Mouse (Mus musculus) liver, adult 2 months (tissue): ENCODE data around the gene Cmtm8. TPM values are rescaled to one million over a fixed set of nuclear protein-coding genes. Genes with fewer than 3 reads are reported as not detected.

ENCODE experiments used
- DNase-seq: peaks from one replicate; pipeline ENCODE4 v3.0.0-alpha.2; 2011; ENCODE audit warnings: low read depth, low spot score; ENCODE audit errors: extremely low read depth
- H3K27ac ChIP-seq: fragments of 200-500 bp; replicated peaks from 2 replicates; pipeline ENCODE4 v1.5.1; 2012; ENCODE audit warnings: low read depth, mild to moderate bottlenecking, control low read depth, inconsistent platforms, low read length; ENCODE audit not compliant: insufficient read depth
- H3K27me3 ChIP-seq: fragments of 200-500 bp; 2 replicates; pipeline ENCODE4 v1.6.1; 2012; ENCODE audit warnings: mild to moderate bottlenecking, moderate library complexity, low read length, inconsistent platforms; ENCODE audit not compliant: control insufficient read depth, insufficient read depth
- H3K36me3 ChIP-seq: fragments of 200-500 bp; 2 replicates; pipeline ENCODE4 v1.6.1; 2012; ENCODE audit warnings: low read length, inconsistent platforms; ENCODE audit not compliant: control insufficient read depth, insufficient read depth
- H3K4me1 ChIP-seq: fragments of 200-500 bp; 2 replicates; pipeline ENCODE4 v1.6.1; 2011; ENCODE audit warnings: low read length; ENCODE audit not compliant: control insufficient read depth, insufficient read depth
- H3K4me3 ChIP-seq: fragments of 200-500 bp; 2 replicates; pipeline ENCODE4 v1.5.1; 2011; ENCODE audit warnings: low read depth, mild to moderate bottlenecking, control low read depth, low read length, moderate library complexity; ENCODE audit not compliant: insufficient read depth
- H3K79me2 ChIP-seq: fragments of 200-500 bp; 2 replicates; pipeline ENCODE4 v1.6.1; 2012; ENCODE audit warnings: inconsistent platforms, mild to moderate bottlenecking, low read length, moderate library complexity; ENCODE audit not compliant: control insufficient read depth, insufficient read depth
- H3K9ac ChIP-seq: fragments of 200-500 bp; 2 replicates; pipeline ENCODE4 v1.6.1; 2012; ENCODE audit warnings: low read depth, mild to moderate bottlenecking, control low read depth, inconsistent platforms, low read length
- CTCF ChIP-seq: fragments of 200-500 bp; IDR thresholded peaks from 2 replicates; pipeline ENCODE4 v1.5.1; 2011; ENCODE audit warnings: low read depth, low read length, control low read depth
- POLR2A ChIP-seq: fragments of 200-500 bp; IDR thresholded peaks from 2 replicates; pipeline ENCODE4 v1.6.1; 2011; ENCODE audit warnings: low read length, control low read depth; ENCODE audit not compliant: insufficient read depth; ENCODE audit errors: extremely low read depth
- WGBS: fragments of 180-500 bp; shearing (Covaris S2); methylation state at CpG from one replicate; pipeline ENCODE4 v1.1.7; 2018; 5-methylcytosine and 5-hydroxymethylcytosine counted together
- polyA plus RNA-seq: library from polyadenylated mRNA; depleted of rRNA; stranded (reverse); fragments of >200 nt; gene quantifications from 2 replicates; pipeline ENCODE4 v1.2.3, GENCODE M21; 2012; rRNA removed
- total RNA-seq: library from RNA; depleted of rRNA; stranded (reverse); fragments of >200 nt; gene quantifications from 2 replicates; pipeline ENCODE4 v1.2.3, GENCODE M21; 2014; rRNA removed

The Cmtm8 gene
- total RNA-seq (77.3 and 102 TPM in 2 replicates), polyA plus RNA-seq (180 and 217 TPM in 2 replicates)

DNA sequence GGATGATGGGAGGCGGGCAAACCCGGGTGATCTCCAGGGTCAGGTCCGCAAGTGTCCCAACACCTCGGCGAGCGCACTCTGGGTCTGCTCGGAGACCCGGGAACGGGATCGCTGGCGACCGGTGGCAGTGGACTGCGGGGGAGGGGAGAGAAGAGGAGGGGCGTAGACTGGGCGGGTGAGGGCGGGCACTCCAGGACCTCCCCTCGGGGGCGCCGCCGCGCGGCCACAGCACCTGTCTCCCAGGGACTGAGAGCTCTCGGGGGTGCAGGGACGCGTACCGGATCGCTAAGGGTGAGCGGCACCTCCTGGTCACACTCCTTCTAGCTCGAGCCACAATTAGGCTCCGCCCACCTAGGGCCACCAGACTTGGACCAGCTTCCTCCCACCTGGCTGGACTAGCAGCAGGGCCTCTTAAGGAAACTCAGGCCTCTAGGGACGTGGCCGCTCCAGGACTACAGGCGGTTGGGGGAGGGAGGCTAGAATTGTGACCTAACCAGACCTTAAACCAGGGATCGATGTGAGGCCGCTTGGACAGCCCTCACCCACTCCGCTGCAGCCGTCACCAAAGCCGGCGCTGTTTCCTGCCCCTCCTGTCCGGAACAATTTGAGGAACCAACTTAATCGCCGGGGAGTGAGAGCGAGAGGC is at the start of gene Cmtm8:
Gene Cmtm8 (minus strand): TSS at position 140 of the 646 bp plus-strand sequence.
- Histone ChIP-seq H3K27me3 (no peaks in the 10 kb centered on the region), H3K27ac (peak within 1 kb of the TSS; percentile 94), H3K4me3 (peak within 1 kb of the TSS; percentile 86), H3K36me3 (no peaks in the 10 kb centered on the region; the same call in 1 of the 2 replicates), H3K79me2 (peaks cover 23% of the 10 kb centered on the region), H3K9ac (peak within 1 kb of the TSS; percentile 93), H3K4me1 (peaks cover 20% of the 10 kb centered on the region)
- 0% methylated on average over 39 of the region's 43 CpGs for WGBS
- TF ChIP-seq POLR2A (peak; percentile 85; the same call in 1 of the 2 replicates), CTCF (peak; percentile 55)
- DNase-seq = peak; percentile 93

DNA sequence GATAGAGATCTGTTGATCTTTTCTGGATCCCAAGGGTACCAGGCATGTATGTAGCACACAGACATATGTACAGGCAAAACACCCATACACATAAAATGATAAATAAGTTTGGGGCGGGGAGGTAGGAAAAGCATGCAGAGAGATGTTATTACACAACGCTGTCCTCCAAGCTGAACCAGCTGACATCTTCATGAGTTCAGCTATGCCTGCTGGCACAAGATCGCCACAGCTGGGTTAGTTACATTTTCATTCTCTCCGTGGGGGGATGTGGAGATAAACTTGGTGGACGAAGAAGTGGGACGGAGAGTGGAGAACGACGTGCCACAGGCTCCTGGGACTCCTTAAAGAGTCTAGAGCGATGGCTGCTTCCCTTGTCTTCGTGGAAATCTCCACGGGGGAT is 49.0 kb upstream of the Cmtm8 start:
- Histone ChIP-seq H3K9ac (no peak overlapping the region), H3K4me1 (no peaks in the 10 kb centered on the region), H3K79me2 (no peaks in the 10 kb centered on the region), H3K27me3 (no peaks in the 10 kb centered on the region), H3K27ac (no peak overlapping the region), H3K4me3 (no peak overlapping the region), H3K36me3 (no peaks in the 10 kb centered on the region)
- DNase-seq = no peak
- WGBS = 84% methylated on average over 11 of the region's 11 CpGs
- TF ChIP-seq CTCF = no peak
- no peak for TF ChIP-seq POLR2A

DNA sequence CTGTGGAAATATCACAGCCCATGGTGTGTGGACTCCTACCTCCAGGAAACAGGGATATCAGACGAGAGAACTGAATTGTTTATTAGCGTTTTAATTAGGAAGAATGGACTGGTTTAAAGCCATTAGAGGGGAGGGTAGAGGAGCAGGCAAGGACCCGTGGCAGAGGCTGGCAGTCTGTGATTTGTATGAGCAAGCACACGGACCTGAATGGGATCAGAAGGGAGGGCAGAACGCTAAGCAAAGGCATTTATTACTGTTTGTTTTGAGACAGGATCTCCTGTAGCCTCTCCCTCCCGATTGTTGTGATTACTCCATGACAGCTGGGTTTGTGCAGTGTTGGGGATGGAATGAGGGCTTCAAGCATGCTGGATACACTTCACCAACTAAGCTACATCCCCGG is 46.4 kb upstream of the Cmtm8 start:
- H3K79me2 ChIP-seq = no peaks in the 10 kb centered on the region
- no peaks in the 10 kb centered on the region for H3K36me3 ChIP-seq
- no peak overlapping the region for H3K27ac ChIP-seq
- no peak overlapping the region for H3K4me3 ChIP-seq
- H3K4me1 ChIP-seq = no peaks in the 10 kb centered on the region
- DNase-seq = no peak
- 59% methylated on average over 7 of the region's 7 CpGs for WGBS
- no peaks in the 10 kb centered on the region for H3K27me3 ChIP-seq
- no peak for TF ChIP-seq POLR2A
- TF ChIP-seq CTCF = no peak
- no peak overlapping the region for H3K9ac ChIP-seq

DNA sequence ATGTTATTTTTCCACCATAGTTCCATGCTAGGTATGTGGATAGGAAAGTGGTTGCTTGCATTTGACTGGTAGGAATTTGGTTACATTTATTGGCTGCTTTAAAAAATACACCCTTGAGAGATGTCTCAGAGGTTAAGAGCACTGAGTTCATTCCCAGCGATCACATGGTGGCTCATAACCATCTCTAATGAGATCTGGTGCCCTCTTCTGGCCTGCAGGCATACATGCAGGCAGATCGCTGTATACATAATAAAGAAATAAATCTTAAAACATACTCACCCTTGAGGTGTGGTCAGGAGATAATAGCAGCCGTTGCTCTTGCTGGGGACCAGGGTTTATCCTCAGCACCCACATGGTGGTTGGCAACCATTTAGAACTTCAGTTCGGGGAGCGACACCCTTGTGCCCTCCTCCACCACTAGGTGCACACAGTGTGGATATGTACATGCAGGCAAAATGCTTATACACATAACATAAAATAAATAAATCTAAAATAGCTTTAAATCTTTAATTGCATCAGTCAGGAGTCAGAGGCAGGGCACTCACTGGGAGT is 45.0 kb upstream of the Cmtm8 start:
- TF ChIP-seq CTCF (no peak; the same call in 1 of the 2 replicates), POLR2A (no peak)
- H3K9ac ChIP-seq = no peak overlapping the region
- no peaks in the 10 kb centered on the region for H3K36me3 ChIP-seq
- DNase-seq = no peak
- H3K79me2 ChIP-seq = no peaks in the 10 kb centered on the region
- no peaks in the 10 kb centered on the region for H3K27me3 ChIP-seq
- H3K27ac ChIP-seq = no peak overlapping the region
- WGBS = 90% methylated on average over 5 of the region's 5 CpGs
- H3K4me1 ChIP-seq = no peaks in the 10 kb centered on the region
- H3K4me3 ChIP-seq = no peak overlapping the region

DNA sequence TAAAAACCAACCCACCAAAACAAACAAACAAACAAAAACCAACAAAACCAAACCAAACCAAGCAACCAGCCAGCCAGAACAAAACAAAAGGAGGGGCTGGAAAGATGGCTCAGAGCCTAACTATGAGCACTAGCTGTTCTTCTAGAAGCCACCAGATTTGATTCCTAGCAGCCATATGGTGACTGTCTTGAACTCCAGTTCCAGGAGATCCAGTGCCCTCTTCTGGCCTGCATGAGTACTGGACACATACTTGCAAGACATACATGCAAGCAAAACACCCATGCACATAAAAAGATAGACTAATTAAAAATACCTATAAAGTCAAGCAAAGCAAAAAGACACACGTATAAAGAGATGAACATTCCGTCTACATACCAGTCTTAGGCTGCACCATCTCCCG is 43.7 kb upstream of the Cmtm8 start:
- Histone ChIP-seq H3K4me3 (no peak overlapping the region), H3K27ac (no peak overlapping the region), H3K4me1 (no peaks in the 10 kb centered on the region), H3K79me2 (no peaks in the 10 kb centered on the region), H3K9ac (no peak overlapping the region), H3K27me3 (no peaks in the 10 kb centered on the region), H3K36me3 (no peaks in the 10 kb centered on the region)
- 96% methylated on average over 3 of the region's 3 CpGs for WGBS
- TF ChIP-seq POLR2A = no peak
- peak; percentile 59 for TF ChIP-seq CTCF
- peak; percentile 72 for DNase-seq
